Mouse (Mus musculus): ENCODE measurements around the gene Gm49403. TPM values are rescaled to one million over a fixed set of nuclear protein-coding genes. Genes with fewer than 3 reads are reported as not detected.
"Not testable (repeated sequence)": the region's sequence is repeated elsewhere in the genome, so short reads cannot be mapped to it uniquely, and the experiment has no call there.

Gene Gm49403
- not detected in 2 replicates for total RNA-seq (2017)

DNA sequence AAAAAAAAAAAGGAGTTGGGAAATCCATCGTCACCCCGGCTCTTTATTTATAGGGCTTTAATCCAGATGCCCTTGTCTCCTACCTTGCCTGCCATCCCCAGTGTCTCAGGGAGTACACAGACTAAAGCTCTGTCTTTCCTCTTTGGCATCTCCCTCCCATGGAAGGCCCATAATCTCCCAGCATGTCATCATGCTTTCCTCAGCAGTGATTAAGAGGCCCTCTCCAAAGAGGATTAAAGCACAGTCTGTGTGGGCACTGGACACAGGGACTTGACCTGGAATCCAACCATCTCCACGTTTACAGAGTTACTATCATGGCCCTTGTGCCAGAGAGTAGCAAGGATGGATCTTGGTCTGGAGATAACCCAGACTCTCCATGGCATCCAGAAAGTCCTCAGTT is at the start of gene Gm49403, which contains the start of gene Lbhd1:
TSS of gene Gm49403 (plus strand) at position 315 of the 400 bp plus-strand sequence.
TSS of gene Lbhd1 (plus strand) at position 117 of the 400 bp plus-strand sequence.
- no peak for ATAC-seq (ENCODE audit: extremely low read depth, insufficient number of reproducible peaks, low FRiP score, poor library complexity, severe bottlenecking)

DNA sequence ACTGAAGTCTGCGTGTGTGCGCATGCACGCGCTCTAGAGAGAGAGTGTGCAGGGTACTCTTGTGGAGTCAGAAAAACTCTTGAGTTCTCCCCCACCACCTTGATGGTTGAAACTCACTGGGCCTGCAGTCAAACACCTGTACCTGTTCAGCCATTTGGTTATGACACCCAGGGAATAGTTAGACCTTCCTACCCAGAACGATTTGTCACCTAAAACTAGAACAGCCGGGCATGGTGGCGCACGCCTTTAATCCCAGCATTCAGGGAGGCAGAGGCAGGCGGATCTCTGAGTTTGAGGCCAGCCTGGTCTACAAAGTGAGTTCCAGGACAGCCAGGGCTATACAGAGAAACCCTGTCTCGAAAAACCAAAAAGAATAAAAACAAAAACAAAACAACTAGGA is 47.4 kb upstream of the Gm49403 start:
- not testable (repeated sequence) for ATAC-seq (ENCODE audit: extremely low read depth, insufficient number of reproducible peaks, low FRiP score, poor library complexity, severe bottlenecking)

DNA sequence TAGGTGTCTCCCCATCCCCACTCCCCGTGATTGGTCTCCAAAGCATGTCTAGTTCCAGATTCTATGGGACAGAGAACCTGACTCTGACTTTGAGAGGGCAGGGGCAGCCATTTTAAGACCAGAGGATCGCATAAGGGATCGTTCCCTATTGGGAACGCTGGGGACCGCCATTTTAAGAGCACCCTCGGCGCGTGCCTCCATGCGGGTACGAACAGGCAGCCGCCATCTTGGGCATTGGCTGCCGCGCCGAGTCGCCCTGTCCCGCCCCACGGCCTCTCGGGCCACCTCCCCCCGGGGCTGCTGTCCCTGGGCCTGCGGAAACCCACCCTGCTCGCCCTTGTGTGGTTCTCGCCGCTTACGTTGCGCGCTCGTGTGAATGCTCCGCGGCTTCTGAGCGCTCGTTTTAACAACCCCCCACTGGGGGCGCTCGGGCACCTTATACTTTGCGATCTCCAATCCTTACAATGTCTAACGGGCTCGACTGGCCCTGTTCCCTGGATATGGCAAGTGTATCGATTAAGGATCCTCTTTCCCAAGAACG is 46.4 kb upstream of the Gm49403 start, which contains the start of gene Bscl2:
TSS of gene Bscl2 (plus strand) at position 217 of the 541 bp plus-strand sequence.
- ATAC-seq (ENCODE audit: extremely low read depth, insufficient number of reproducible peaks, low FRiP score, poor library complexity, severe bottlenecking) = peak; percentile 67

DNA sequence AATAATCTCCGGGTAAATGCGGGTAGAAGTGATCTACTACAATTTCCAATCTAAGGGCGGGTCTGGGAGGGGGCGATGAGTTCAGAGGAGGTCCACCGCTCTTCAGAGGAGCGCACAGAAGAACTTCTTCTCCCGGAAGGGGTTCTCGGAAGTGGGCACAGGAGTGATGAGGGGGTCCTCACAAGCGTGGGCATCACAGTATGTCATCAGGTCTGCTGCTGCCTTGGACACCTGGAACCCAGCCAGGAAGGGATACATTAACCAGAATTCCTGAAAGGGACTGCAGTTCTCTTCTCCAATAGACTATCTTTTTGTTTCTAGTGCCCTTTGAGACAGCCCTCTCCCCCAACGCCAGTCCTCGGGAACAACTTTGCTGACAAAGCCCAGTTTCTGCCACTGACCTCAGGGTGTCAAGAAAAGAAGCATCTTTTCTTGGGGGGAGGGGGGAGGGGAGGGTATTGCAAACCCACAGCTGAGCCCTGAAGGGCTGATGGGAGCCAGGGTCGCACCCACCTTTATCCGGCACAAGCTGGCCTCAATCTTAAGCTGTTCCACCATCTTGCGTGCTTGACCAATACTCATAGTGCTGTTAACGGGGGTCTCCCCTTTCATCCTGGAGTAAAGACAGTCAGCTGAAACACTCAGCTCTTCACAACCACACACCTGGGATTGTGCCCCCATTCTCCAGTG is 45.5 kb upstream of the Gm49403 start:
- ATAC-seq (ENCODE audit: extremely low read depth, insufficient number of reproducible peaks, low FRiP score, poor library complexity, severe bottlenecking) = no peak

GRCm38 (mm10) chr19:8839103-8839907 is 44.4 kb upstream of the Gm49403 start, which contains the start of gene Gng3:
Gene Gng3, minus strand, starts transcription at chr19:8839194.
- ATAC-seq (ENCODE audit: extremely low read depth, insufficient number of reproducible peaks, low FRiP score, poor library complexity, severe bottlenecking) = no peak

DNA sequence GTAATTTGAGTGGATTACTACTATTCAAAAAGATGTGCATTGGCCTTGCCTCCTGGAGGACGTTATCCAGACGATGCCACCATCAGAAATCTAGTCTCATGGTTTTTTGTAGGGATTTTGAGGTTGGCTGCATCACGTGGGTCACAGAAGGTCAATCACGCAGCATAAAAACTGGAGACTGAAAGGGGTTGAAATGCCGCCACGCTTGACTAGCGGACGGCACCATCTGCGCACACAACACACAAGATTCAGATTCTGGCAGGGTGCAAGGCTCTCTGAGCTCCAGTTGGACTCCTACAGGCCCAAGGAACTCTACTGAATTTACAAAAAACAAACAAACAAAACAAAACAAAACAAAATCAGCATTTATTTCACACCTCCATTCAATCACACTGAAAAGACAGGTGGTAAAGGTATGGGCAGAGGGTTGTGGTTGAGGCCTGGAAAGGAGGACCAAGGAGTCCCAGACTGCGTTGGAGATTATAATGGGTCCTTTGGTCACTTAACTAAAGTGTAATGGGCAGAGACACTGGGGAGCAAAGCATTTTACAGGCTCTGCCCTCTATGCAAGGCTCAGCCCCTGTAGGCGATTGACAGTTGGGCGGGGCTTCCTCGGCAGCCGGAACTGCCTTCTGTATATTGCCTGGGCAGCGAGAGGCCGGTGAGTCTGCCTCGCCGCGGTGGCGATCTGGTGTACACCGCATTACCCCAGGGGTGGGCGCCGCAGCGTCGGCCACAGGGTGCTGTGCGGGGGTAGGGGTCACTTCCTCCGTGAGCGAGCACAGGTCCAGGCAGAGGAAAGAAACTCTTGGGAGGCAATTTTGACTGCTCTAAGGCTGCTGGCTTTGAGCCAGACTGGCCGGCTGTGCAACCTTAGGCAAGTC is 43.6 kb upstream of the Gm49403 start:
- peak; percentile 48; the same call in 1 of the 2 replicates for ATAC-seq (ENCODE audit: extremely low read depth, insufficient number of reproducible peaks, low FRiP score, poor library complexity, severe bottlenecking)

- no peak for ATAC-seq (ENCODE audit: extremely low read depth, insufficient number of reproducible peaks, low FRiP score, poor library complexity, severe bottlenecking)
Observed at GRCm38 (mm10) chr19:8841012-8841411, 42.7 kb upstream of the Gm49403 start.

DNA sequence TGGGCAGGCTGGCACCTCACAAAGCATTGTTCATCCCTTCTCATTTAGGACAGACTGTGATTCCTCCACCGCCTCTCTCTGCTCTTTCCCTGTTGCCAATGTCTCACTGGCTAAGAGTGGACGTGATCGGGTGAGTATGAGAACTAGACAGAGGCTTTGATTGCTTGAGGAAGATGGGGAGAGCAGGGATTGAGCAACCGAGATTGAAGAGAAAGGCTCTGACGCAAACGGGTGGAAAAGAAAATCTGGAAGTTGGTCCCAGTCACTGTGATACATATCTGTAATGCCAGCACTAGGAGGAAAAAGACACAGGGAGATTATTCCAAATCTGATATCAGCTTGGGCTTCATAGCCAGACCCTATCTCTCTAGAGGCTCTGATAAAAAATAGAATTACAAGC is 40.8 kb upstream of the Gm49403 start:
- ATAC-seq (ENCODE audit: extremely low read depth, insufficient number of reproducible peaks, low FRiP score, poor library complexity, severe bottlenecking) = no peak

- peak; percentile 51; the same call in 1 of the 2 replicates for ATAC-seq (ENCODE audit: extremely low read depth, insufficient number of reproducible peaks, low FRiP score, poor library complexity, severe bottlenecking)
Observed at GRCm38 (mm10) chr19:8844371-8845129, 39.2 kb upstream of the Gm49403 start.

- ATAC-seq (ENCODE audit: extremely low read depth, insufficient number of reproducible peaks, low FRiP score, poor library complexity, severe bottlenecking) = no peak
Observed at GRCm38 (mm10) chr19:8848356-8848755, 35.4 kb upstream of the Gm49403 start.

DNA sequence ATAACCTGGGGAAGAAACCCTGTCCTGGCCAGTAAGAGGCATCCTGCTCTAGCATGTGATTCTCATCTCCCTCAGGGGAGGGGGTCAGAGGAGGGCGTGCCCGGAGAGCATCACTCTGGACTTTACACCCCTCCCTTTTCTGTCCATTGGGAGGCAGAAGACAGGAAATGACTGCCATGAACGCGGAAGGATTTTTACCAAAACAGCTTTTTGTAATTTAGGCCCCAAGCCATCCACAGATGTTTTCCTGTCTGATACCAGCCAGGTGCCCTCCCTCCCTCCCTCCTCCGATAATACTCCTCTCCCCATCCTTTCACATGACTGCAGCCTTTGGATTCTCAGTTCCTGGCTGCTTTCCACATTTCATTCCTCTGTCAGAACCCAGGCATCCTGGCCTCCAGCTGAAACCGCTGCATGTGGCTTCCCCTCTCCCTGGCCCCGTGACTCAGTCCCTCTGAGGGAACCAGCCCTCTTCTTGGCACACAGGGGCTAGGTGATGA is 33.3 kb upstream of the Gm49403 start, which contains the start of gene Lrrn4cl:
TSS of gene Lrrn4cl (plus strand) at position 367 of the 500 bp plus-strand sequence.
- no peak for ATAC-seq (ENCODE audit: extremely low read depth, insufficient number of reproducible peaks, low FRiP score, poor library complexity, severe bottlenecking)

DNA sequence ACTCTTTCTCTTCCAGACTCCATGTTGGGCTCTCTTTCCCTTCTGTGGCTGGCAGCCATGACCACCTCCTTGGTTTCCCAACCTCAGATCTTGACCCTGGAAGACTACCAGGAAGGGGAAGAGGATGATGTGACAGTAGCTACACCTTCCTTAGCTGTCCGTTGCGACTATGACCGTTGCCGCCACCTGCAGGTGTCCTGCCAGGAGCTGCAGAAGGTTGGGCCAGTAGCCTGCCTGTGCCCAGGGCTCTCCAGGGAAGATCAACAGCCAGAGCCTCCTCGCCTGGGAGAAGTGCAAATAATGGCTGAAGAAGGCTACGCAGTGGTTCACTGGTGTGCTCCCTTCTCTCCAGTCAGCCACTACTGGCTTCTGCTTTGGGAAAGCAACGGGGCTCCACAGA is 32.1 kb upstream of the Gm49403 start:
- no peak for ATAC-seq (ENCODE audit: extremely low read depth, insufficient number of reproducible peaks, low FRiP score, poor library complexity, severe bottlenecking)

- no peak for ATAC-seq (ENCODE audit: extremely low read depth, insufficient number of reproducible peaks, low FRiP score, poor library complexity, severe bottlenecking)
Observed at GRCm38 (mm10) chr19:8852236-8852928, 31.3 kb upstream of the Gm49403 start.

GRCm38 (mm10) chr19:8853117-8853516 is 30.6 kb upstream of the Gm49403 start:
- ATAC-seq (ENCODE audit: extremely low read depth, insufficient number of reproducible peaks, low FRiP score, poor library complexity, severe bottlenecking) = no peak

GRCm38 (mm10) chr19:8857689-8858088 is 26.0 kb upstream of the Gm49403 start:
- ATAC-seq (ENCODE audit: extremely low read depth, insufficient number of reproducible peaks, low FRiP score, poor library complexity, severe bottlenecking) = no peak

GRCm38 (mm10) chr19:8859018-8859417 is 24.7 kb upstream of the Gm49403 start:
- no peak for ATAC-seq (ENCODE audit: extremely low read depth, insufficient number of reproducible peaks, low FRiP score, poor library complexity, severe bottlenecking)

DNA sequence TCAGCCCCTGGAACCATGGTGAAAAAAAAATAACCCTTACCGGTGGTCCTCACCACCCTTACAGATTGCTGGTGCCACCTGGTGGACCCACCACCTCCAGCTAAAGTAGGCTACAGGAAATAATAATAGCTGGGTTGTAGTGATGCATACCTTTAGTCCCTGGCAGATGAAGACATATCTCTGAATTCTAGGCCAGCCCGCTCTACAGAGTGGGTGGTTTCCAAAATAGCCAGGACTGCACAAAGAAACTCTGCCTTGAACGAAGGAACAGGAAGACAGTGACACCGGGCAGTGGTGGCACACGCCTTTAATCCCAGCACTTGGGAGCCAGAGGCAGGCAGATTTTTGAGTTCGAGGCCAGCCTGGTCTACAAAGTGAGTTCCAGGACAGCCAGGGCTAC is 19.5 kb upstream of the Gm49403 start:
- no peak for ATAC-seq (ENCODE audit: extremely low read depth, insufficient number of reproducible peaks, low FRiP score, poor library complexity, severe bottlenecking)
